Mouse (Mus musculus): ENCODE data around the gene Clta. TPM values are rescaled to one million over a fixed set of nuclear protein-coding genes. Genes with fewer than 3 reads are reported as not detected.

The Clta gene
- polyA plus RNA-seq, 1 experiment from 2014 or later: 136 TPM

DNA sequence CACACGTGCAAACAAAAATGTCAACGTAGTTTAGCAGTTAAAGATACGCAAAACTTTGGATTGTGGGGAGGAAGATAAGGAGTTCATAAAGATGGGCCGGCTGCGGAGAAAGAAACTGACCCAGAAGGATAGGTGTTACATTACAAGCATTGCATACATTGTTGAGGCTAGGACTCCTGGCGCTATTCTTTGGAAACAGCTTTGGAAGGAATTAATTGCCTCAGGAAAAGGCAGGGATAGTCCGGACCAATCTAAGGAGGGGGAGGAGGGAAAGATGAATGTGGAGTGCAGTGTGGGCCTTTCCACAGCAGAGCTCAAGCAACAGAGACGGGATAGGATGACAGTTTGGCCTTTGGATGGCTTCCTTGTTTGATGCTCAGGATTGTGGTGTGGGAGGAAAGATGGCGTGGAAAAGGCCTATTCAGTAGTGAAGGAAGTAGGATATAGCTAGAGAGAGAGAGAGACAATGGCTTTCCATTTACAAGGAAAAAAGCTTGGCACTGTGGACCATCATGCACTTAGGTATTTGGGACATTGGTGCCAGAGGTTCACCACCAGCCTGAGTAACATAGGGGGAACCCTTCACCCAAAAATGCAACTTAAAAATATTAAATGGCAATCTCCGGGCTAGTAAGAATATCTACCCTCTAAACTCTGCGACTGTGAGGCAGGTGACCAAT is 9.3 kb downstream of the Clta start:
- Histone ChIP-seq H3K27me3 (ENCODE audit: insufficient read depth, low read length) (no peaks in the 10 kb centered on the region), H3K27ac (ENCODE audit: low read depth) (peak overlapping the region; percentile 94), H3K9me3 (ENCODE audit: low read length) (no peaks in the 10 kb centered on the region), H3K4me3 (ENCODE audit: low read depth, low read length) (peak overlapping the region; percentile 82), H3K4me2 (ENCODE audit: low read depth, low read length) (peak overlapping the region; percentile 84), H3K4me1 (ENCODE audit: insufficient read depth) (peaks cover 43% of the 10 kb centered on the region), H3K36me3 (replicated peaks; ENCODE audit: insufficient read depth, low read length) (peaks cover 14% of the 10 kb centered on the region; the same call in 1 of the 2 replicates), H3K9ac (replicated peaks) (peak overlapping the region; percentile 96)
- DNase-seq: no peak
- 16% methylated on average over 11 of the region's 11 CpGs for WGBS (ENCODE audit: insufficient replicate concordance)
- TF ChIP-seq CTCF (IDR thresholded peaks at IDR 0.05; ENCODE audit: low read depth) (no peak), EP300 (IDR thresholded peaks at IDR 0.05; ENCODE audit: low read depth) (no peak)
- ATAC-seq: no peak

DNA sequence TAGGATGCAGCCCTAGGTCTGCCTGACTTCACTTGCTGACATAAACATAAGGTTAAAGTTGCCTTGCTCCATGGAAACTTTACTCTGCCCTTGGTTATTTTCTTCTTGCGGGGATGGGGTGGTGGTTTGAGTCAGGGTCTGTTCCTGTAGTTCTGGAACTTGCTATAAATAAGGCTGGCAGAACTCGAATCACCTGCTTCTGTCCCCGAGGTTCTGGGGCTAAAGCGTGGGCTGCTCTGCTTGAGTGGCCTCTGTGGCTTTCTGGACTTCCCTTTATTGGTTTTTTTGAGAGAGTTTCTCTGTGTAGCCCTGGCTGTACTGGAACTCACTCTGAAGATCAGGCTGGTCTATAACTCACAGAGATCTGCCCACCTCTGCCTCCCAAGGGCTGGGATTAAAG is 11.8 kb downstream of the Clta start:
- H3K36me3 ChIP-seq (replicated peaks; ENCODE audit: insufficient read depth, low read length): peaks cover 39% of the 10 kb centered on the region
- DNase-seq (no peak), ATAC-seq (no peak)
- no peaks in the 10 kb centered on the region for H3K9me3 ChIP-seq (ENCODE audit: low read length)
- H3K27me3 ChIP-seq (ENCODE audit: insufficient read depth, low read length): no peaks in the 10 kb centered on the region
- no peak for TF ChIP-seq EP300 (IDR thresholded peaks at IDR 0.05; ENCODE audit: low read depth)
- TF ChIP-seq CTCF (IDR thresholded peaks at IDR 0.05; ENCODE audit: low read depth): no peak
- no peak overlapping the region for H3K27ac ChIP-seq (ENCODE audit: low read depth)
- peak overlapping the region; percentile 21; the same call in 1 of the 2 replicates for H3K9ac ChIP-seq (replicated peaks)
- WGBS (ENCODE audit: insufficient replicate concordance): 37% methylated on average over 4 of the region's 4 CpGs
- H3K4me3 ChIP-seq (ENCODE audit: low read depth, low read length): no peak overlapping the region
- peak overlapping the region; percentile 84 for H3K4me2 ChIP-seq (ENCODE audit: low read depth, low read length)
- peaks cover 43% of the 10 kb centered on the region for H3K4me1 ChIP-seq (ENCODE audit: insufficient read depth)

DNA sequence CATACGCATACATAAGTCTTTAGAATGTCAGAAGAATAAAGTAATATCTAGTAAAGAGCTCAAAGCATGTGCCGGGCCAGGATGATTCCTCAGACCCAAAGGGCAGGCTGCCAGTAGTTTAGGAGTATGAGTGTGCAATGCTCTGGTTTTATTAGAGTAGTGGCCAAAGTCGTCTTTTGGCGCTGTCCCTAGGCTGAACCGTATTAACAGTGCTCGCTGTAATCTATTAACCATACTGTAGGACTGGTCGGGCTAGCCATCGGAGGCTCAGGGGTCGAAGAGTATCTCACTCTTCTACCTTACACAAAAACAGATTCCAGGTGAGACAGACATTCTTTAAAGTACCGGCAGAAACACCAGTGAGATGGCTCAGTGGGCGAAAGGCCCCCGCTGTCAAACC is 12.5 kb downstream of the Clta start:
- H3K9me3 ChIP-seq (ENCODE audit: low read length): no peaks in the 10 kb centered on the region
- no peak overlapping the region for H3K4me3 ChIP-seq (ENCODE audit: low read depth, low read length)
- 75% methylated on average over 12 of the region's 12 CpGs for WGBS (ENCODE audit: insufficient replicate concordance)
- no peak for TF ChIP-seq EP300 (IDR thresholded peaks at IDR 0.05; ENCODE audit: low read depth)
- TF ChIP-seq CTCF (IDR thresholded peaks at IDR 0.05; ENCODE audit: low read depth): no peak
- H3K27me3 ChIP-seq (ENCODE audit: insufficient read depth, low read length): no peaks in the 10 kb centered on the region
- peaks cover 42% of the 10 kb centered on the region for H3K4me1 ChIP-seq (ENCODE audit: insufficient read depth)
- H3K27ac ChIP-seq (ENCODE audit: low read depth): no peak overlapping the region
- DNase-seq: no peak
- no peak for ATAC-seq
- no peak overlapping the region for H3K9ac ChIP-seq (replicated peaks)
- no peak overlapping the region for H3K4me2 ChIP-seq (ENCODE audit: low read depth, low read length)
- peaks cover 45% of the 10 kb centered on the region for H3K36me3 ChIP-seq (replicated peaks; ENCODE audit: insufficient read depth, low read length)

DNA sequence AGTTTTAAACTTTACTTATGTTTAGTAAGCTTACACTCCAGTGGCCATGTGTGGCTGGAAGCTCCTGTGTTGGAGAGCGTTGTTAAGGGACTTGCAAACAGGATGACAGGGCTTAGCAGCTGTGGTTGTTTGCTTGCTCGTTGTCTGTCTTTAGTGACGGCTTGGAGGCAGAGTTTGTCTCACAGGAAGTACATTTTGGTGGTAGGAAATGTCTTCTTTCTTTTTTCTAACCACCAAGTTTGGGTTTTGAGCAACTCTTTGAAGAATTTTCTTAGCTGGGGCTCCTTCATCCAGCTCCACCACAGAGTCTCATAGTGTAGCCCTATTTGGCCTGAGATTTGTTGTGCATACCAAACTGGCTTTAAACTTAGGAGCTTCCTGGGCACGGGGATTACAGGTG is 18.1 kb downstream of the Clta start:
- H3K9ac ChIP-seq (replicated peaks): no peak overlapping the region
- peak; percentile 10 for DNase-seq
- H3K4me2 ChIP-seq (ENCODE audit: low read depth, low read length): no peak overlapping the region
- H3K4me1 ChIP-seq (ENCODE audit: insufficient read depth): 0 out of 2 replicates have a peak, but pooled peaks cover under 1% of the 10 kb centered on the region
- no peak for TF ChIP-seq EP300 (IDR thresholded peaks at IDR 0.05; ENCODE audit: low read depth)
- TF ChIP-seq CTCF (IDR thresholded peaks at IDR 0.05; ENCODE audit: low read depth): no peak
- ATAC-seq: no peak
- H3K36me3 ChIP-seq (replicated peaks; ENCODE audit: insufficient read depth, low read length): peaks cover 91% of the 10 kb centered on the region
- no peaks in the 10 kb centered on the region for H3K27me3 ChIP-seq (ENCODE audit: insufficient read depth, low read length)
- H3K9me3 ChIP-seq (ENCODE audit: low read length): no peaks in the 10 kb centered on the region
- 61% methylated on average over 4 of the region's 4 CpGs for WGBS (ENCODE audit: insufficient replicate concordance)
- H3K4me3 ChIP-seq (ENCODE audit: low read depth, low read length): no peak overlapping the region
- H3K27ac ChIP-seq (ENCODE audit: low read depth): no peak overlapping the region

DNA sequence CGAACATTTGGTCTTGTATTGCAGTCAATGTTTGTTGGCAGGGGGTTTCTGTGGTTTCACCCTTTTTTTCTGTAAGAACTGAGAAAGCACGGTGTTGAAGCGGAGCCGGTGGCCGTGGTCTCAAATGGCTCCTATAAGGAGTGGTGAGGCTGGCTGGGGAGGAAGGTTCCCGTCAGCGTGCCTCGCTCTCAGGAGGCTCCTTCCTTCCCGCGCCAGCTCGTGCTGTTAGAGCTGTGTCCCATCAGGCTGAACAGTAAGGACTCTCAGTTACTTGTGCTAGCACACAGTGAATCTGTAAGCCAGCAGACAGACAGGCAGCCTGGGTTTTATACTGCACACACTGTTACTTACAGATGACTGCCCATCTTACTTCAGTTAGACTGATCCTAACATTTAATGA is 18.5 kb downstream of the Clta start:
- Histone ChIP-seq H3K9me3 (ENCODE audit: low read length) (no peaks in the 10 kb centered on the region), H3K4me3 (ENCODE audit: low read depth, low read length) (no peak overlapping the region), H3K27ac (ENCODE audit: low read depth) (no peak overlapping the region), H3K4me1 (ENCODE audit: insufficient read depth) (no peaks in the 10 kb centered on the region), H3K9ac (replicated peaks) (no peak overlapping the region), H3K36me3 (replicated peaks; ENCODE audit: insufficient read depth, low read length) (peaks cover 96% of the 10 kb centered on the region), H3K27me3 (ENCODE audit: insufficient read depth, low read length) (no peaks in the 10 kb centered on the region), H3K4me2 (ENCODE audit: low read depth, low read length) (no peak overlapping the region)
- WGBS (ENCODE audit: insufficient replicate concordance): 89% methylated on average over 11 of the region's 11 CpGs
- ATAC-seq: no peak
- DNase-seq: peak; percentile 11
- TF ChIP-seq EP300 (IDR thresholded peaks at IDR 0.05; ENCODE audit: low read depth) (no peak), CTCF (IDR thresholded peaks at IDR 0.05; ENCODE audit: low read depth) (no peak)

DNA sequence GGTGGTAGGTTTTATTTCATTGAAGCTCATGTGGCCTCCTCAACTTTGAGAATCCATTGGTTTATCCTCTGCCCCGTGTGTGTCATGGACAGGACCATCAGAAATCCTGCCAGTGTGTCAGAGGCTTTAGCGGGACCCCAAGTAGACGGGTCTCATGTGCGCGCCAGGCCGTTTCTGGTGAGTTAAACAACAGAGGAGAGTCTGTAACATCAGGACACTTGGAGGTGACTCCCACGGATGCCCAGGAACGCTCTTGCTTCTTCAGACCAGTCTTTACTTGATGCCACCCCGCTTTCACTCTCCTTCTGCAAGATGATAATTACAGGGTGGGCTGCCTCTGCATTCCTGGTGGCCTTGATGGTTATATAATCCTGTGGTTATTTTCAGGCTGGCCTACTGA is 19.4 kb downstream of the Clta start:
- Histone ChIP-seq H3K4me2 (ENCODE audit: low read depth, low read length) (no peak overlapping the region), H3K27me3 (ENCODE audit: insufficient read depth, low read length) (no peaks in the 10 kb centered on the region), H3K9ac (replicated peaks) (no peak overlapping the region), H3K9me3 (ENCODE audit: low read length) (no peaks in the 10 kb centered on the region), H3K36me3 (replicated peaks; ENCODE audit: insufficient read depth, low read length) (peaks cover 96% of the 10 kb centered on the region), H3K4me1 (ENCODE audit: insufficient read depth) (no peaks in the 10 kb centered on the region), H3K27ac (ENCODE audit: low read depth) (no peak overlapping the region), H3K4me3 (ENCODE audit: low read depth, low read length) (no peak overlapping the region)
- TF ChIP-seq EP300 (IDR thresholded peaks at IDR 0.05; ENCODE audit: low read depth) (no peak), CTCF (IDR thresholded peaks at IDR 0.05; ENCODE audit: low read depth) (no peak)
- ATAC-seq (no peak), DNase-seq (peak; percentile 7)
- WGBS (ENCODE audit: insufficient replicate concordance): 90% methylated on average over 9 of the region's 9 CpGs
